Mouse (Mus musculus) kidney, adult 2 months (tissue): ENCODE measurements around the gene Nrxn3.

Source experiments
- CTCF ChIP-seq: fragments of 200-500 bp; conservative IDR thresholded peaks from 2 replicates; pipeline ENCODE4 v1.5.1; 2011; ENCODE audit warnings: low read depth, mild to moderate bottlenecking, control low read depth, low read length, moderate library complexity, mixed read lengths; ENCODE audit not compliant: insufficient read depth, insufficient read length
- POLR2A ChIP-seq: fragments of 200-500 bp; IDR thresholded peaks from one replicate; pipeline ENCODE4 v1.6.1; 2011; ENCODE audit warnings: low read depth, low read length, control low read depth

DNA sequence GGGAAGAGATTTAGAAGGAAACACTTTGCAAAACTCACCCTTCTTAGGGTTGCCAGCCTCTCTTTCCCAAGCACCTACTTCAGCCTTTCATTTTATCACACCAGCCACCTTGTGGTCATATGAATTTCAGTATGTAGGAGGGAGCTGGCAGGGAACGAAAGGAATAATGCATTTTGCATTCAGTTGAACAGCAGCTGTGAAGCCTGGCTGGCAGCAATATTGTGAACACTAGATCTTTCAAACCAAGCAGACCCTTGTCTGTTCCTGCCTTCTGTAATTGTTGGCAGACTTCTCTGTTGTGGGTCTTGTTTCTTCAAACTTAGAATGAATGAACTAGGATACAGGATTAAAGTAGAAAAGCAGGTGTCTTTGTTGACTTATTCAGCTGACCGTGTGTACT, 946.2 kb downstream of the Nrxn3 start:
- TF ChIP-seq CTCF (no peak), POLR2A (no peak)
